Mouse (Mus musculus): ENCODE data around the gene Gm20388. TPM values are rescaled to one million over a fixed set of nuclear protein-coding genes. Genes with fewer than 3 reads are reported as not detected.

Gene Gm20388
- total and polyA plus RNA-seq, 2 experiments from 2014 or later = 51.3 TPM; not detected in 1

DNA sequence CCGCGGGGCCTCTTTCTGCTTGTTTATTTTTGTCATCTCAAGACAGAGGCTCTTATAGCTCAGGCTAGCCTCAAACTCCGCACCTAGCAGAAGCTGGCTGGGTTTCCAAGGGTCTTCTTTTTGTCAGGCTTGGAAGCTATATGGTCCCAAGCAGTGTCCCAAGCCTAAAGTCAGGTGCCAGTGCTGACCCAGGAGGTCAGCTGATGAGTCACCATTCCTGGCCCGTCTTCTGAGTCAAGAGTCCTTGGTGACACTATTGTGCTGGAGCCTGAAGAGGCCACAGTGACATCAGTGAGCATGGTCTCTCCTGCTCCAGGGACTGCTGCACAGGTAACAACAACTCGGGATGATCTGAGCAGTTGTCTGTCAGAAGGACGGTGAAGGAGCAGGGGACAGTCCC lies 1449.4 kb downstream of the Gm20388 start:
- no peaks in the 10 kb centered on the region for H3K27me3 ChIP-seq (ENCODE audit: insufficient read depth, low read length)
- ATAC-seq = no peak
- H3K27ac ChIP-seq (ENCODE audit: low read depth, low read length) = no peak overlapping the region
- DNase-seq = no peak
- no peaks in the 10 kb centered on the region for H3K9me3 ChIP-seq (ENCODE audit: low read length)
- H3K4me3 ChIP-seq (ENCODE audit: low read depth, low read length) = no peak overlapping the region
- TF ChIP-seq CTCF (IDR thresholded peaks at IDR 0.05; ENCODE audit: low read depth) = no peak
- no peak overlapping the region for H3K4me2 ChIP-seq (ENCODE audit: low read depth)
- H3K4me1 ChIP-seq (ENCODE audit: insufficient read depth) = 0 out of 2 replicates have a peak, but pooled peaks cover 3% of the 10 kb centered on the region
- H3K36me3 ChIP-seq (ENCODE audit: insufficient read depth) = no peaks in the 10 kb centered on the region
- no peak overlapping the region for H3K9ac ChIP-seq
- 72% methylated on average over 6 of the region's 6 CpGs for WGBS

- Histone ChIP-seq H3K9ac (no peak overlapping the region), H3K9me3 (ENCODE audit: low read length) (no peaks in the 10 kb centered on the region), H3K27me3 (ENCODE audit: insufficient read depth, low read length) (no peaks in the 10 kb centered on the region), H3K4me2 (ENCODE audit: low read depth) (no peak overlapping the region), H3K36me3 (ENCODE audit: insufficient read depth) (no peaks in the 10 kb centered on the region), H3K4me3 (ENCODE audit: low read depth, low read length) (no peak overlapping the region), H3K4me1 (ENCODE audit: insufficient read depth) (0 out of 2 replicates have a peak, but pooled peaks cover 3% of the 10 kb centered on the region), H3K27ac (ENCODE audit: low read depth, low read length) (no peak overlapping the region)
- TF ChIP-seq CTCF (IDR thresholded peaks at IDR 0.05; ENCODE audit: low read depth) = no peak
- ATAC-seq = no peak
- DNase-seq = no peak
- WGBS = 79% methylated on average over 8 of the region's 8 CpGs
Measured at GRCm38 (mm10) chr8:121361166-121361565, 1450.5 kb downstream of the Gm20388 start.

DNA sequence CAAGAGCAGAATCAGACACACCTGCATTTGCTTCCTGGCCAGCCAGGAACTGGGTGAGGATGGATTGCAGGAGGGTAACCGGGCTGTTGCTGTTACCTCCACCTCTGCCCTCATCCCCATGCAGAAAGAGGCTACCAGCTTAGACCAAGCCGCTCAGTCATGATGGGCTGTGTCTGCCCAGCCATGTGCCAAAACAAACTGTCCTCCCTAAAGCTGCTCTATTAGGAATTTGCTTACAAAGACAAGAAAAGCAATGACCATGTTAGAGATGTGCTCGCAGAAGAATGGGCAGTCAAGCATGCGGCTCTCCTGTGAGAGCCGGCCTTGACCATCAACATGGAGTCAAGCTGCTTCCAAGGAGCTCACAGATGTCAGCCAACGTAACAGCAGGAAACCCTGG lies 1454.0 kb downstream of the Gm20388 start:
- Histone ChIP-seq H3K36me3 (ENCODE audit: insufficient read depth) (no peaks in the 10 kb centered on the region), H3K9ac (no peak overlapping the region), H3K27me3 (ENCODE audit: insufficient read depth, low read length) (no peaks in the 10 kb centered on the region), H3K4me2 (ENCODE audit: low read depth) (no peak overlapping the region), H3K9me3 (ENCODE audit: low read length) (no peaks in the 10 kb centered on the region), H3K4me3 (ENCODE audit: low read depth, low read length) (no peak overlapping the region), H3K4me1 (ENCODE audit: insufficient read depth) (no peaks in the 10 kb centered on the region), H3K27ac (ENCODE audit: low read depth, low read length) (no peak overlapping the region)
- TF ChIP-seq CTCF (IDR thresholded peaks at IDR 0.05; ENCODE audit: low read depth) = no peak
- 88% methylated on average over 6 of the region's 6 CpGs for WGBS
- no peak for DNase-seq
- no peak for ATAC-seq

- 87% methylated on average over 3 of the region's 3 CpGs for WGBS
- Histone ChIP-seq H3K4me3 (ENCODE audit: low read depth, low read length) (no peak overlapping the region), H3K27me3 (ENCODE audit: insufficient read depth, low read length) (no peaks in the 10 kb centered on the region), H3K4me1 (ENCODE audit: insufficient read depth) (no peaks in the 10 kb centered on the region), H3K36me3 (ENCODE audit: insufficient read depth) (no peaks in the 10 kb centered on the region), H3K9me3 (ENCODE audit: low read length) (no peaks in the 10 kb centered on the region), H3K27ac (ENCODE audit: low read depth, low read length) (no peak overlapping the region), H3K4me2 (ENCODE audit: low read depth) (no peak overlapping the region), H3K9ac (no peak overlapping the region)
- no peak for ATAC-seq
- DNase-seq = no peak
- no peak for TF ChIP-seq CTCF (IDR thresholded peaks at IDR 0.05; ENCODE audit: low read depth)
Measured at GRCm38 (mm10) chr8:121365150-121365549, 1454.5 kb downstream of the Gm20388 start.

DNA sequence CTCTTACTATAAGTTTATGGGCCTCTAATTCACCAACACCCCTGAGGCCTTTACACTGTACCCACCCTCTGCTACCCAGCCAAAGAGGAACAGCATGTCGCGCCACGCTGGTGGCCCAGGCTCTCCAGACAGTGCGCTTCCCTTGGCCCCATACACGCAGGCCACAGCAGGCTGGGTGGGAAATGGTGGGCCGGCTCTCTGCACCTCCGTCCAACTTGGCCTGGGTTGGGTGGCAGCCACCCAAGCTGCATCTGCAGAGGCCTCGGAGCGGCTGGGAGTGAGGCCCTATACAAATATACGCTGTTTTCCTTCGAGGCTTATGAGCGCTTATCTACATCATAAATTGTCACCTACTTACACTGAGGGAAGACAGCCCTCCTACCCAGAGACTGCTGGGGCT lies 1456.0 kb downstream of the Gm20388 start:
- H3K4me3 ChIP-seq (ENCODE audit: low read depth, low read length) = no peak overlapping the region
- no peak overlapping the region for H3K9ac ChIP-seq
- DNase-seq (no peak), ATAC-seq (no peak)
- no peaks in the 10 kb centered on the region for H3K9me3 ChIP-seq (ENCODE audit: low read length)
- H3K27me3 ChIP-seq (ENCODE audit: insufficient read depth, low read length) = no peaks in the 10 kb centered on the region
- no peak overlapping the region for H3K27ac ChIP-seq (ENCODE audit: low read depth, low read length)
- 86% methylated on average over 12 of the region's 12 CpGs for WGBS
- no peaks in the 10 kb centered on the region for H3K36me3 ChIP-seq (ENCODE audit: insufficient read depth)
- no peaks in the 10 kb centered on the region for H3K4me1 ChIP-seq (ENCODE audit: insufficient read depth)
- TF ChIP-seq CTCF (IDR thresholded peaks at IDR 0.05; ENCODE audit: low read depth) = no peak
- no peak overlapping the region for H3K4me2 ChIP-seq (ENCODE audit: low read depth)

DNA sequence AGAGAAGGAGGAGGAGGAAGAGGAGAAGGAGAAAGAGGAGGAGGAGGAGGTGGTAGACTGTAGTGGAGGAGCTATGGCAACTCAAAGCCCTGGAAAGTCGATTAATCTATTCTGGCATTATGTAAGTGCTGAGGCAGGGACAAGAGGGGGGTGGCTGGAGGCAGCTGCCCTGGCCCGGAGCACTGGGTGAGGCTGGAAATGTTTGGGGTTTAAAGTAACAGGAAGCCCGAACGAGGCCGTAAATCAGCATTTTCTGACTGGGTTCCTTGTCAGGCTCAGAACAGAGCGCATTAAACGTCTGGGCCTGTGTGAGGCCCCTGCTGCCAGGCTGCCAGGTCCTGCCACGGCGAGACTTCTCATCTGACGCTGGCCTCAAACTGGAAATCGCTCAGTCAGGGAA lies 1458.2 kb downstream of the Gm20388 start:
- Histone ChIP-seq H3K9me3 (ENCODE audit: low read length) (no peaks in the 10 kb centered on the region), H3K4me1 (ENCODE audit: insufficient read depth) (no peaks in the 10 kb centered on the region), H3K27me3 (ENCODE audit: insufficient read depth, low read length) (no peaks in the 10 kb centered on the region), H3K4me3 (ENCODE audit: low read depth, low read length) (no peak overlapping the region), H3K4me2 (ENCODE audit: low read depth) (no peak overlapping the region), H3K36me3 (ENCODE audit: insufficient read depth) (no peaks in the 10 kb centered on the region), H3K27ac (ENCODE audit: low read depth, low read length) (no peak overlapping the region), H3K9ac (no peak overlapping the region)
- 52% methylated on average over 11 of the region's 11 CpGs for WGBS
- DNase-seq (no peak), ATAC-seq (no peak)
- TF ChIP-seq CTCF (IDR thresholded peaks at IDR 0.05; ENCODE audit: low read depth) = no peak

GRCm38 (mm10) chr8:121369378-121369777 lies 1458.7 kb downstream of the Gm20388 start:
- TF ChIP-seq CTCF (IDR thresholded peaks at IDR 0.05; ENCODE audit: low read depth) = no peak
- H3K9ac ChIP-seq = no peak overlapping the region
- H3K36me3 ChIP-seq (ENCODE audit: insufficient read depth) = no peaks in the 10 kb centered on the region
- H3K27ac ChIP-seq (ENCODE audit: low read depth, low read length) = no peak overlapping the region
- H3K4me2 ChIP-seq (ENCODE audit: low read depth) = no peak overlapping the region
- 88% methylated on average over 11 of the region's 11 CpGs for WGBS
- DNase-seq (no peak), ATAC-seq (no peak)
- no peaks in the 10 kb centered on the region for H3K27me3 ChIP-seq (ENCODE audit: insufficient read depth, low read length)
- H3K4me3 ChIP-seq (ENCODE audit: low read depth, low read length) = no peak overlapping the region
- H3K9me3 ChIP-seq (ENCODE audit: low read length) = no peaks in the 10 kb centered on the region
- no peaks in the 10 kb centered on the region for H3K4me1 ChIP-seq (ENCODE audit: insufficient read depth)

DNA sequence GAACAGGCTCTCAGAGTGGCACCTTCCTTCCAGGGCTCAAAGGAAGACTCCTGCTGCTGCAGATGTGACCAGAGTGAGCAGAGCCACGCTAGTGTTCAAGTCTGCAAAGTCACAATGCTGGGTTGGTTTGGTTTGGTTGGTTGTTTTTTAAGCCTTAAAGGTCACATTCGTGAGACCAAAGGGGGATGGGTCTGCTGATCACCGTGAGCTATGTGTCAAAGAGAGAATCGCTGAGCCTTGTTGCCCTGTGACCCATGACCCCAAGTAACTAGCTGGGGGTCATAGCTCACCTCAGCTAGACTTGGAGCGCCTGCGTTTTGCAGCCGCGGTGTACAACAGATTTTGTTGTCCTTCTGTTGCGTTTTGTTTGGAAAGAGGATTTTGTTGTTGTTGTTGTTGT lies 1460.6 kb downstream of the Gm20388 start:
- no peaks in the 10 kb centered on the region for H3K36me3 ChIP-seq (ENCODE audit: insufficient read depth)
- H3K4me1 ChIP-seq (ENCODE audit: insufficient read depth) = no peaks in the 10 kb centered on the region
- H3K27ac ChIP-seq (ENCODE audit: low read depth, low read length) = no peak overlapping the region
- DNase-seq (no peak), ATAC-seq (no peak)
- H3K27me3 ChIP-seq (ENCODE audit: insufficient read depth, low read length) = no peaks in the 10 kb centered on the region
- H3K4me2 ChIP-seq (ENCODE audit: low read depth) = no peak overlapping the region
- 83% methylated on average over 9 of the region's 9 CpGs for WGBS
- TF ChIP-seq CTCF (IDR thresholded peaks at IDR 0.05; ENCODE audit: low read depth) = no peak
- H3K9ac ChIP-seq = no peak overlapping the region
- no peak overlapping the region for H3K4me3 ChIP-seq (ENCODE audit: low read depth, low read length)
- H3K9me3 ChIP-seq (ENCODE audit: low read length) = no peaks in the 10 kb centered on the region

Data from forebrain, postnatal 0 days (tissue).